Mouse (Mus musculus) kidney, embryonic 16.5 days (tissue): ENCODE data around the gene Cpvl. TPM values are rescaled to one million over a fixed set of nuclear protein-coding genes. Genes with fewer than 3 reads are reported as not detected.

Source experiments
- ATAC-seq: fragments of 200-750 bp; cut with Nextera tagmentation; 2 replicates; pipeline ENCODE4 v1.8.0; 2017; ENCODE audit warnings: moderate TSS enrichment; ENCODE audit not compliant: low FRiP score, low TSS enrichment
- H3K27ac ChIP-seq: fragments of 300-500 bp; sonication (generic); 2 replicates; pipeline ENCODE4 v1.5.1; 2014; ENCODE audit warnings: low read length
- H3K27me3 ChIP-seq: fragments of 300-500 bp; sonication (generic); 2 replicates; pipeline ENCODE4 v1.6.1; 2014; ENCODE audit warnings: low read length, control low read depth, mixed read lengths; ENCODE audit not compliant: insufficient read depth
- H3K36me3 ChIP-seq: fragments of 300-500 bp; sonication (generic); 2 replicates; pipeline ENCODE4 v1.6.1; 2014; ENCODE audit warnings: low read length, control low read depth, mixed read lengths; ENCODE audit not compliant: insufficient read depth
- H3K4me1 ChIP-seq: fragments of 300-500 bp; sonication (generic); 2 replicates; pipeline ENCODE4 v1.6.1; 2014; ENCODE audit warnings: low read length, control low read depth, mixed read lengths; ENCODE audit not compliant: insufficient read depth
- H3K4me2 ChIP-seq: fragments of 300-500 bp; sonication (generic); replicated peaks from 2 replicates; pipeline ENCODE4 v1.6.1; 2014; ENCODE audit warnings: low read depth, low read length
- H3K4me3 ChIP-seq: fragments of 300-500 bp; sonication (generic); 2 replicates; pipeline ENCODE4 v1.5.1; 2014; ENCODE audit warnings: mild to moderate bottlenecking, low read length
- H3K9ac ChIP-seq: fragments of 300-500 bp; sonication (generic); replicated peaks from 2 replicates; pipeline ENCODE4 v1.6.1; 2014; ENCODE audit warnings: low read length
- H3K9me3 ChIP-seq: fragments of 300-500 bp; sonication (generic); 2 replicates; pipeline ENCODE4 v1.6.1; 2016; ENCODE audit warnings: low read length, control low read depth
- WGBS: fragments of 180-500 bp; shearing (Covaris S2); extraction: QIAGEN DNeasy Blood & Tissue Kit; methylation state at CpG from one replicate; pipeline ENCODE4 v1.1.7; 2014; 5-methylcytosine and 5-hydroxymethylcytosine counted together
- polyA plus RNA-seq: library from polyadenylated mRNA; unstranded; fragments of >200 nt; fragmentation: Nextera tagmentation; extraction: Ambion mirVana; gene quantifications from 2 replicates; pipeline ENCODE4 v1.2.1, GENCODE M21; 2015

Cpvl gene
- polyA plus RNA-seq, 1 experiment from 2014 or later = 0.35 TPM

GRCm38 (mm10) chr6:53925192-53925591 lies 53.3 kb downstream of the Cpvl start:
- H3K4me1 ChIP-seq = 0 out of 2 replicates have a peak, but pooled peaks cover 6% of the 10 kb centered on the region
- no peak overlapping the region for H3K4me3 ChIP-seq
- no peak overlapping the region for H3K9ac ChIP-seq
- H3K9me3 ChIP-seq = no peaks in the 10 kb centered on the region
- H3K36me3 ChIP-seq = no peaks in the 10 kb centered on the region
- H3K4me2 ChIP-seq = no peak overlapping the region
- no peaks in the 10 kb centered on the region for H3K27me3 ChIP-seq
- WGBS = 56% methylated on average over 8 of the region's 8 CpGs
- no peak overlapping the region for H3K27ac ChIP-seq
- no peak for ATAC-seq

- Histone ChIP-seq H3K9ac (no peak overlapping the region), H3K4me2 (no peak overlapping the region), H3K27me3 (no peaks in the 10 kb centered on the region), H3K4me1 (0 out of 2 replicates have a peak, but pooled peaks cover under 1% of the 10 kb centered on the region), H3K4me3 (no peak overlapping the region), H3K27ac (no peak overlapping the region), H3K9me3 (no peaks in the 10 kb centered on the region), H3K36me3 (no peaks in the 10 kb centered on the region)
- no peak for ATAC-seq
- WGBS = 89% methylated on average over 7 of the region's 7 CpGs
These were observed 58.4 kb downstream of the Cpvl start for GRCm38 (mm10) chr6:53920041-53920440.

- no peaks in the 10 kb centered on the region for H3K36me3 ChIP-seq
- H3K9ac ChIP-seq = no peak overlapping the region
- no peak overlapping the region for H3K27ac ChIP-seq
- no peak overlapping the region for H3K4me3 ChIP-seq
- H3K4me1 ChIP-seq = peaks cover 13% of the 10 kb centered on the region
- no peaks in the 10 kb centered on the region for H3K9me3 ChIP-seq
- no peak overlapping the region for H3K4me2 ChIP-seq
- 77% methylated on average over 6 of the region's 6 CpGs for WGBS
- ATAC-seq = no peak
- H3K27me3 ChIP-seq = no peaks in the 10 kb centered on the region
These were observed 61.4 kb downstream of the Cpvl start for GRCm38 (mm10) chr6:53917026-53917558.

- Histone ChIP-seq H3K4me3 (no peak overlapping the region), H3K9ac (no peak overlapping the region)
- ATAC-seq = no peak
These were observed 63.1 kb downstream of the Cpvl start for GRCm38 (mm10) chr6:53915347-53915746.

GRCm38 (mm10) chr6:53913151-53913550 lies 65.3 kb downstream of the Cpvl start:
- no peaks in the 10 kb centered on the region for H3K36me3 ChIP-seq
- H3K27me3 ChIP-seq = no peaks in the 10 kb centered on the region
- ATAC-seq = 0 out of 2 replicates have a peak, but pooled peaks have one; percentile 26
- H3K4me2 ChIP-seq = no peak overlapping the region
- WGBS = 22% methylated on average over 7 of the region's 7 CpGs
- peaks cover 39% of the 10 kb centered on the region for H3K4me1 ChIP-seq
- H3K4me3 ChIP-seq = no peak overlapping the region
- H3K9ac ChIP-seq = no peak overlapping the region
- H3K9me3 ChIP-seq = no peaks in the 10 kb centered on the region
- H3K27ac ChIP-seq = peak overlapping the region; percentile 43

More at GRCm38 (mm10) chr6:53915347-53915746, 63.1 kb downstream of the Cpvl start:
- H3K36me3 ChIP-seq = no peaks in the 10 kb centered on the region
- H3K9me3 ChIP-seq = no peaks in the 10 kb centered on the region
- peaks cover 20% of the 10 kb centered on the region for H3K4me1 ChIP-seq
- no peaks in the 10 kb centered on the region for H3K27me3 ChIP-seq
- WGBS = 89% methylated on average over 3 of the region's 3 CpGs
- no peak overlapping the region for H3K4me2 ChIP-seq
- no peak overlapping the region for H3K27ac ChIP-seq

GRCm38 (mm10) chr6:53912112-53912782 lies 66.2 kb downstream of the Cpvl start:
- peak; percentile 49 for ATAC-seq
- WGBS = 20% methylated on average over 6 of the region's 6 CpGs
- peak overlapping the region; percentile 75 for H3K27ac ChIP-seq
- H3K9me3 ChIP-seq = no peaks in the 10 kb centered on the region
- H3K4me2 ChIP-seq = no peak overlapping the region
- peaks cover 48% of the 10 kb centered on the region for H3K4me1 ChIP-seq
- no peaks in the 10 kb centered on the region for H3K36me3 ChIP-seq
- no peaks in the 10 kb centered on the region for H3K27me3 ChIP-seq
- no peak overlapping the region for H3K9ac ChIP-seq
- H3K4me3 ChIP-seq = no peak overlapping the region

GRCm38 (mm10) chr6:53909986-53910385 lies 68.5 kb downstream of the Cpvl start:
- no peak for ATAC-seq
- WGBS = 41% methylated on average over 3 of the region's 3 CpGs
- Histone ChIP-seq H3K4me3 (no peak overlapping the region), H3K27ac (no peak overlapping the region; the same call in 1 of the 2 replicates), H3K9me3 (no peaks in the 10 kb centered on the region), H3K4me1 (peaks cover 68% of the 10 kb centered on the region), H3K9ac (no peak overlapping the region), H3K27me3 (no peaks in the 10 kb centered on the region), H3K36me3 (no peaks in the 10 kb centered on the region), H3K4me2 (no peak overlapping the region)

- no peak overlapping the region for H3K9ac ChIP-seq
- no peak overlapping the region for H3K4me2 ChIP-seq
- no peak overlapping the region for H3K27ac ChIP-seq
- no peak overlapping the region for H3K4me3 ChIP-seq
- peaks cover 74% of the 10 kb centered on the region for H3K4me1 ChIP-seq
- no peak for ATAC-seq
- H3K36me3 ChIP-seq = no peaks in the 10 kb centered on the region
- no peaks in the 10 kb centered on the region for H3K9me3 ChIP-seq
- H3K27me3 ChIP-seq = no peaks in the 10 kb centered on the region
- WGBS = 28% methylated on average over 4 of the region's 5 CpGs
These were observed 69.0 kb downstream of the Cpvl start for GRCm38 (mm10) chr6:53909446-53909845.

- Histone ChIP-seq H3K4me1 (peaks cover 63% of the 10 kb centered on the region), H3K9ac (no peak overlapping the region), H3K4me2 (no peak overlapping the region), H3K27me3 (no peaks in the 10 kb centered on the region), H3K4me3 (no peak overlapping the region), H3K36me3 (no peaks in the 10 kb centered on the region), H3K27ac (peak overlapping the region; percentile 89), H3K9me3 (no peaks in the 10 kb centered on the region)
- peak; percentile 70 for ATAC-seq
- 40% methylated on average over 4 of the region's 4 CpGs for WGBS
These were observed 71.6 kb downstream of the Cpvl start for GRCm38 (mm10) chr6:53906871-53907270.

GRCm38 (mm10) chr6:53906051-53906462 lies 72.4 kb downstream of the Cpvl start:
- H3K4me3 ChIP-seq = no peak overlapping the region
- peak; percentile 60; the same call in 1 of the 2 replicates for ATAC-seq
- WGBS = 43% methylated on average over 1 of the region's 1 CpGs
- no peak overlapping the region for H3K9ac ChIP-seq
- H3K9me3 ChIP-seq = no peaks in the 10 kb centered on the region
- peak overlapping the region; percentile 84 for H3K27ac ChIP-seq
- no peak overlapping the region for H3K4me2 ChIP-seq
- H3K27me3 ChIP-seq = no peaks in the 10 kb centered on the region
- no peaks in the 10 kb centered on the region for H3K36me3 ChIP-seq
- H3K4me1 ChIP-seq = peaks cover 56% of the 10 kb centered on the region
